Mouse (Mus musculus): ENCODE data around the gene Zfpm1.

DNA sequence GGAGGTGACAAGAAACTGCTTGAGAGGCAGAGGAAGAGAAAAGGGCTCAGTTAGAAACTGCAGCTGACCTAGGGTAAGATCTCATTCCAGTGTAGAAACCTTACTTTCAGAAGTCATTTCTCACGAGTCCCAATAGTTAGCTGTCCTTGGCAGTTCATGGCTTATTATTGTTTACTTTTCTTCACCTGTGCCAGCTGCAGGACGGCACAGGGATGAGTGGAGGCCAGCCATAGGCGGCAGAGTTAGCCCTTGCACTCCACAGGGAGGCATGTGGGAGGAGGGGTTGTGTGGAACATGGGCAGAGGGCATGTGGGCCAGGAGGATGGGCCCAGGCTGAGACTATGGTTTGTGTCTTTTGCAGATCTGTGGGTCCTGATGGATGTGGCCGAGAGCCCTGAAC lies 101.1 kb downstream of the Zfpm1 start:
- no peak for TF ChIP-seq CTCF (IDR thresholded peaks at IDR 0.05; ENCODE audit: control insufficient read depth, insufficient read depth, insufficient replicate concordance, low read depth, low read length)
- TF ChIP-seq POLR2A (IDR thresholded peaks at IDR 0.05; ENCODE audit: control insufficient read depth, low read depth, low read length): no peak

All from testis, adult 2 months (tissue).